Mouse (Mus musculus): ENCODE data around the gene Tmem50b. TPM values are rescaled to one million over a fixed set of nuclear protein-coding genes. Genes with fewer than 3 reads are reported as not detected.

The Tmem50b gene
- polyA plus RNA-seq, 1 experiment from 2014 or later, result 57.4 TPM

DNA sequence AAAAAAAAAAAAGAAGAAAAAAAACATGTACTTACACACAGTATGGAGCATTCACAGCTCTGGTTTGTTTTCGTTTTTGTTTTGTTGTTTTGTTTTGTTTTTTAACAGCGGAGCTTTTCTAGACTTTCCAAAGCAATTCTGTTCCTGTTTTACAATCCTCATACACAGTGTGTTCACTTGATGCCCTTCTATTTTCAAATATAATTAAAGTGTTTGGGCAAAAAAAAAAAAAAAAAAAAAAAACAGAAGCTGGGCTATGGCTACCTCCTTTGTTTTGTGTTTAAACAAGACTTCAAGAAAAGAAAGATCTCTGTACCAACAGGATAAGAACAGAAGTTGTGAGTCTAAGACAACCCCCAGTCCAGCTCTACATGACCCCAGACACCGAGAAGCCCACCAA, 8.9 kb downstream of the Tmem50b start:
- WGBS, result 74% methylated on average over 3 of the region's 3 CpGs
- H3K4me3 ChIP-seq, result no peak overlapping the region
- no peak for ATAC-seq (ENCODE audit: insufficient number of reproducible peaks, low FRiP score)

GRCm38 (mm10) chr16:91587730-91588453, 9.7 kb downstream of the Tmem50b start:
- no peak overlapping the region for H3K4me2 ChIP-seq
- H3K4me1 ChIP-seq (replicated peaks), result peaks cover 13% of the 10 kb centered on the region
- H3K4me3 ChIP-seq, result no peak overlapping the region
- H3K9ac ChIP-seq, result no peak overlapping the region
- H3K9me3 ChIP-seq (replicated peaks), result no peaks in the 10 kb centered on the region
- ATAC-seq (ENCODE audit: insufficient number of reproducible peaks, low FRiP score), result no peak
- H3K36me3 ChIP-seq, result peaks cover 26% of the 10 kb centered on the region
- no peaks in the 10 kb centered on the region for H3K27me3 ChIP-seq (replicated peaks)
- no peak overlapping the region for H3K27ac ChIP-seq (ENCODE audit: poor library complexity, severe bottlenecking)
- WGBS, result 60% methylated on average over 6 of the region's 6 CpGs

More for the DNA sequence above, 8.9 kb downstream of the Tmem50b start:
- Histone ChIP-seq H3K4me1 (replicated peaks) (peaks cover 13% of the 10 kb centered on the region), H3K27ac (ENCODE audit: poor library complexity, severe bottlenecking) (no peak overlapping the region), H3K36me3 (peaks cover 24% of the 10 kb centered on the region), H3K9me3 (replicated peaks) (no peaks in the 10 kb centered on the region), H3K9ac (no peak overlapping the region), H3K4me2 (no peak overlapping the region), H3K27me3 (replicated peaks) (no peaks in the 10 kb centered on the region)

DNA sequence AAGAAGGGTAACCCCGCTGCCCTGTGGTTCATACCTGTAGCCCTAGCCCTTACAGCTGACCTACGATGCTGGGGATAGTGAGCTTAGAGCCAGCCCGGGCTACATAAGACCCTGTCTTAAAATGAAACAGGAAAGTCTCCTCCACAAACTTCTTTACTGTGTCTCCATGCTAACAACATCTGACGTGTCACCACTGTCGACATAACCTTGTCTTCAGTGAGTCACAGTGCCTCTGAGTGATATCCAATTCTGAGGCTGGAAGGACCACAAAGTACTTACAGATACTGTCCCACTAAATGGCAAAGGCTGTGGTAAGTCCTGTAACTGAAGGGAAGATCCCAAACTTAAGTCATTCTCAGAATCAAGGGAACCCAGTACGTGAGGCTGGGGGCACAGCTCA, 11.4 kb downstream of the Tmem50b start:
- Histone ChIP-seq H3K9me3 (replicated peaks) (no peaks in the 10 kb centered on the region), H3K36me3 (peaks cover 37% of the 10 kb centered on the region), H3K27me3 (replicated peaks) (no peaks in the 10 kb centered on the region), H3K27ac (ENCODE audit: poor library complexity, severe bottlenecking) (no peak overlapping the region), H3K4me2 (no peak overlapping the region), H3K4me3 (no peak overlapping the region), H3K9ac (no peak overlapping the region), H3K4me1 (replicated peaks) (0 out of 2 replicates have a peak, but pooled peaks cover 3% of the 10 kb centered on the region)
- 80% methylated on average over 6 of the region's 6 CpGs for WGBS
- no peak for ATAC-seq (ENCODE audit: insufficient number of reproducible peaks, low FRiP score)

DNA sequence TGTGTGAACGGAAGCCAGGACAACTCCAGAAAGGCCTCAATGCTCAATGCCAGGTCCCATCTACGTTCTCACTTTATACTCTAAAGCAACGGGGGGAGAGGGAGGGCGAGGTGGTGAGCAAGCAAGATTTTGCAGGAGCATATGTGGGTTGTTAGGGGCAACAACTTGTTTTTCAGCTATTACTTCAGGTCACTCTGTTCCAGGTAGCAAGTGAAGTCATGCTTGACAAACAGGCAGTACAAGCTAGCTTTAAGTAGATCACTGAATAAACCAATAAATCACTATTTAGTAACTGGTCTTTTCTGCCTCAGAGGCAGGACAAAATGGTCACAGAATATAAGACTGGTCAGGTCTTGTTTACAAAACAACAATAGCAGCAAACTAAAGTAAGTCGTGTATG, 12.0 kb downstream of the Tmem50b start:
- Histone ChIP-seq H3K27me3 (replicated peaks) (no peaks in the 10 kb centered on the region), H3K27ac (ENCODE audit: poor library complexity, severe bottlenecking) (no peak overlapping the region), H3K4me3 (no peak overlapping the region), H3K9ac (no peak overlapping the region), H3K9me3 (replicated peaks) (no peaks in the 10 kb centered on the region), H3K4me2 (no peak overlapping the region), H3K36me3 (peaks cover 43% of the 10 kb centered on the region), H3K4me1 (replicated peaks) (0 out of 2 replicates have a peak, but pooled peaks cover 3% of the 10 kb centered on the region)
- 86% methylated on average over 5 of the region's 5 CpGs for WGBS
- ATAC-seq (ENCODE audit: insufficient number of reproducible peaks, low FRiP score), result no peak

GRCm38 (mm10) chr16:91582307-91582706, 15.3 kb downstream of the Tmem50b start:
- 77% methylated on average over 2 of the region's 2 CpGs for WGBS

GRCm38 (mm10) chr16:91578980-91579720, 18.4 kb downstream of the Tmem50b start:
- ATAC-seq (ENCODE audit: insufficient number of reproducible peaks, low FRiP score), result no peak
- WGBS, result 78% methylated on average over 14 of the region's 14 CpGs
- H3K4me3 ChIP-seq, result no peak overlapping the region
- no peak overlapping the region for H3K4me2 ChIP-seq
- no peak overlapping the region for H3K9ac ChIP-seq
- no peaks in the 10 kb centered on the region for H3K27me3 ChIP-seq (replicated peaks)
- H3K27ac ChIP-seq (ENCODE audit: poor library complexity, severe bottlenecking), result no peak overlapping the region
- H3K4me1 ChIP-seq (replicated peaks), result 0 out of 2 replicates have a peak, but pooled peaks cover 8% of the 10 kb centered on the region
- H3K9me3 ChIP-seq (replicated peaks), result no peaks in the 10 kb centered on the region
- peaks cover 41% of the 10 kb centered on the region for H3K36me3 ChIP-seq

More at GRCm38 (mm10) chr16:91582307-91582706, 15.3 kb downstream of the Tmem50b start:
- Histone ChIP-seq H3K27me3 (replicated peaks) (no peaks in the 10 kb centered on the region), H3K9ac (no peak overlapping the region), H3K9me3 (replicated peaks) (no peaks in the 10 kb centered on the region), H3K27ac (ENCODE audit: poor library complexity, severe bottlenecking) (no peak overlapping the region), H3K4me1 (replicated peaks) (no peaks in the 10 kb centered on the region), H3K4me3 (no peak overlapping the region), H3K36me3 (peaks cover 53% of the 10 kb centered on the region), H3K4me2 (no peak overlapping the region)
- ATAC-seq (ENCODE audit: insufficient number of reproducible peaks, low FRiP score), result no peak

GRCm38 (mm10) chr16:91575151-91575550, 22.4 kb downstream of the Tmem50b start:
- H3K4me2 ChIP-seq, result no peak overlapping the region
- no peak overlapping the region for H3K9ac ChIP-seq
- H3K27me3 ChIP-seq (replicated peaks), result no peaks in the 10 kb centered on the region
- no peak overlapping the region for H3K4me3 ChIP-seq
- H3K4me1 ChIP-seq (replicated peaks), result 0 out of 2 replicates have a peak, but pooled peaks cover 8% of the 10 kb centered on the region
- H3K9me3 ChIP-seq (replicated peaks), result no peaks in the 10 kb centered on the region
- no peak overlapping the region for H3K27ac ChIP-seq (ENCODE audit: poor library complexity, severe bottlenecking)
- ATAC-seq (ENCODE audit: insufficient number of reproducible peaks, low FRiP score), result no peak
- 69% methylated on average over 13 of the region's 13 CpGs for WGBS
- H3K36me3 ChIP-seq, result peaks cover 18% of the 10 kb centered on the region

GRCm38 (mm10) chr16:91571105-91571504, 26.5 kb downstream of the Tmem50b start:
- Histone ChIP-seq H3K4me2 (no peak overlapping the region), H3K4me3 (no peak overlapping the region), H3K9me3 (replicated peaks) (no peaks in the 10 kb centered on the region), H3K4me1 (replicated peaks) (0 out of 2 replicates have a peak, but pooled peaks cover 10% of the 10 kb centered on the region), H3K9ac (no peak overlapping the region), H3K36me3 (peaks cover 9% of the 10 kb centered on the region), H3K27me3 (replicated peaks) (no peaks in the 10 kb centered on the region), H3K27ac (ENCODE audit: poor library complexity, severe bottlenecking) (no peak overlapping the region)
- WGBS, result 51% methylated on average over 3 of the region's 3 CpGs
- no peak for ATAC-seq (ENCODE audit: insufficient number of reproducible peaks, low FRiP score)

DNA sequence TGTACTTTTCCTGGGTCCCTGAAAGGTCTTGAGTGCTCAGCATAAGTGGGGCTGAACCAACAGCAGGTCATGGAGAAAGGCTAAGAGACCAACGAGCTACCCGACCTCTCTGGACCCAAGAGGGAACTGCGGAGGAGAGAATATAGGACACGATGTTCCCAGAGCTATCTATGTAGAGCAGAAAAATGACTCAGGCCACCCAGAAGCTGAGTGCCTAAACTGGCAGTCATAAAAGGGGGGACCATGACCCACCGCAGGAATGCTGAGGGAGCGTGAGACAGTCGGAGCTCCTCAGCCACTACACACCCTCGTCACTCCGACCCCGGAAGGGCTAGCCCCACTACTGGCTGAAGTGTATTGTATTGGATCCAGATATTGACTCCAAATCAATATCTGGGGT, 28.6 kb downstream of the Tmem50b start:
- Histone ChIP-seq H3K4me1 (replicated peaks) (0 out of 2 replicates have a peak, but pooled peaks cover 6% of the 10 kb centered on the region), H3K4me2 (no peak overlapping the region), H3K9me3 (replicated peaks) (no peaks in the 10 kb centered on the region), H3K27ac (ENCODE audit: poor library complexity, severe bottlenecking) (no peak overlapping the region), H3K36me3 (peaks cover 7% of the 10 kb centered on the region), H3K4me3 (no peak overlapping the region), H3K27me3 (replicated peaks) (no peaks in the 10 kb centered on the region), H3K9ac (no peak overlapping the region)
- 87% methylated on average over 10 of the region's 10 CpGs for WGBS
- no peak for ATAC-seq (ENCODE audit: insufficient number of reproducible peaks, low FRiP score)

DNA sequence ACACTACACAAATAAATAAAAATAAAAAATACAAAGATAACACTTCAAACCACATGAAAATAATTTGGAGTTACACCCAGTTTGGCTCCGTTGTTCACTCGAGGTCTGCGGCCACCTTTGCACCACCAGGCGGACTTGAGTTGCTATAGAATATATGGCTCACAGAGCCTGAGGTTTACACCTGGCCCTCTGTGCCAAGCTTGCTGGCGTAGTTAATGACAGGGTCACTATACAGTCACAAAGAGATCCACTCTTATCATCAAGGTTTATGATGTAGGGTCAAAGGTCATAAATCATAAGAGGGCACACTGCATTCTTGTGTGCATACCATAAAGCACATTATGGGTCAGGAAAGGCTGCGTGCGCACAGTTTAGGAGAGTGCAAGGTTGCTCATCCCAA, 31.6 kb downstream of the Tmem50b start:
- H3K36me3 ChIP-seq, result peaks cover 33% of the 10 kb centered on the region
- H3K9ac ChIP-seq, result no peak overlapping the region
- H3K27ac ChIP-seq (ENCODE audit: poor library complexity, severe bottlenecking), result no peak overlapping the region
- no peak overlapping the region for H3K4me2 ChIP-seq
- H3K27me3 ChIP-seq (replicated peaks), result no peaks in the 10 kb centered on the region
- ATAC-seq (ENCODE audit: insufficient number of reproducible peaks, low FRiP score), result no peak
- WGBS, result 82% methylated on average over 7 of the region's 7 CpGs
- H3K9me3 ChIP-seq (replicated peaks), result no peaks in the 10 kb centered on the region
- no peak overlapping the region for H3K4me3 ChIP-seq
- 0 out of 2 replicates have a peak, but pooled peaks cover 6% of the 10 kb centered on the region for H3K4me1 ChIP-seq (replicated peaks)

GRCm38 (mm10) chr16:91565292-91565951, 32.2 kb downstream of the Tmem50b start:
- Histone ChIP-seq H3K36me3 (peaks cover 36% of the 10 kb centered on the region), H3K4me1 (replicated peaks) (0 out of 2 replicates have a peak, but pooled peaks cover 6% of the 10 kb centered on the region), H3K4me2 (no peak overlapping the region), H3K9me3 (replicated peaks) (no peaks in the 10 kb centered on the region), H3K27me3 (replicated peaks) (no peaks in the 10 kb centered on the region), H3K9ac (no peak overlapping the region), H3K27ac (ENCODE audit: poor library complexity, severe bottlenecking) (no peak overlapping the region), H3K4me3 (no peak overlapping the region)
- ATAC-seq (ENCODE audit: insufficient number of reproducible peaks, low FRiP score), result no peak
- WGBS, result 52% methylated on average over 9 of the region's 9 CpGs
